Mouse (Mus musculus): ENCODE data around the gene Rps29. TPM values are rescaled to one million over a fixed set of nuclear protein-coding genes. Genes with fewer than 3 reads are reported as not detected.

Gene Rps29
- 2,065 TPM for polyA plus RNA-seq (2017; shearing (Covaris generic))

DNA sequence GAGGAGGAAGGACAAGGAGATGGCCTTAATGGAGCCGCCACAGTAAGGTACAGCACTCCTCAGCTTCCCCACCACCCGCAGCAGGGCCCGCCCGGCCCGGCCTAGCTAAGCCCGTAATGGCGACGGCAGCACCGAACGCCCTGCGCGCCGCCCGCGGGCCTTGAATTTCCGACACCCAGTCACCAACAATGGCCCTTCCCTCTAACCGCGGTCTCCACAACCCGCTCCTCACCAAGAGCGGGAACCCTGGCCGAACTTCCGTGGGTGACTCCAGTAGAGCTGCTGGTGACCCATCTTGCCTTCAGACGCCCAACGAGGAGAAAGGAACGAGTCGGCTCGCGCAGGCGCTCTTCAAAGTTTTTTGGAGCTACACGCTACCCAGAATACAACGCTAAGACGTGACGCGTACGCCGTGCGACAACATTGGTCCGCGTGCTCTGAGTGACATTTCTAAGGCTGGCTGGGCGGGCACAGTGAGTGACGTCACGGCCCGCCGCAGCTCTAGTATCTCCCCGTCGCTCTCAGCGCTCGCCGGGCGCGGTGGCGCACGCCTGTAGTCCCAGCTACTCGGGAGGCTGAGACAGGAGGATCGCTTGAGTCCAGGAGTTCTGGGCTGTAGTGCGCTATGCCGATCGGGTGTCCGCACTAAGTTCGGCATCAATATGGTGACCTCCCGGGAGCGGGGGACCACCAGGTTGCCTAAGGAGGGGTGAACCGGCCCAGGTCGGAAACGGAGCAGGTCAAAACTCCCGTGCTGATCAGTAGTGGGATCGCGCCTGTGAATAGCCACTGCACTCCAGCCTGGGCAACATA, at the start of gene Rps29:
TSS of gene Rps29 (minus strand) at position 422 of the 813 bp plus-strand sequence.

GRCm38 (mm10) chr12:69204052-69204833, 45.3 kb upstream of the Rps29 start, which contains the start of gene Gm49384:
Gm49384 (minus strand) TSS chr12:69204267.

GRCm38 (mm10) chr12:69198164-69198535, 39.2 kb upstream of the Rps29 start, which contains the start of gene Dnaaf2:
Dnaaf2 (minus strand) TSS chr12:69198429.

GRCm38 (mm10) chr12:69196444-69197377, 37.7 kb upstream of the Rps29 start, which contains the start of gene Gm49383:
Gm49383 (minus strand) TSS chr12:69197104.

GRCm38 (mm10) chr12:69183583-69184308, 24.8 kb upstream of the Rps29 start, which contains the start of the genes Rpl36al and Mgat2:
Rpl36al (minus strand) TSS chr12:69184083.
Mgat2 (plus strand) TSS chr12:69184157.

DNA sequence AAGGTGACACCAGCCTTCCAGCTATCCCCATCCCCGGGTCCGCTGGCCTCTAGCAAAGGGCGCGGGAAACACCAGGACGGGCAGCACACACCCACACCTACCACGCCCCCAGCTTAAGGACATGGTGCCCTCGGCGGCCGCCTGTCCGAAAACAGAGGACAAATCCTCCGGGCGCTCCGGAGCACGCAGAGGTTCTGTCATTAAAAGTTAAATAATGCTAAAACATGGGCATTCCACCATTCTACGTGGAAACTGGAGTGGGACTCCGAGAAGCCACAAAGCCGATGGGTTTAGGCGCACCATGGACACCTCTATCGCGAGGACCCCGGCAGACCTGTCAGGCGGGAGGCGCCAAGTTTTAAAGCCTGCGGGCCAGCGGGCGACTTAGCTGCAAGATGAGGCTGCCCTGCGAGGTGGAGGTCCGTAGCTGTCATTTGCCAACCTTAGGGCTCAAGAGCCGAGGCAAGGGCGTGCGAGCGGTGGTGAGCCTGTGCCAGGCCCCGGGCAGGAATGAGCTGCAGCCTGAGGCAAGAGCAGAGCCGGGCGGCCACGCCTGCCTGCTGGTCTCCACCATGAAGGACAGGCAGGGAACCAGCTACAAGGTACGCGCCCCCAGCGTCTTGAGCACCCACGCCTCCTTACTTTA, 9.6 kb upstream of the Rps29 start, which contains the start of gene Lrr1:
TSS of gene Lrr1 (plus strand) at position 354 of the 646 bp plus-strand sequence.

Other genes with a start within 250 kb of the Rps29 start
- not detected for gene Lrr1, start 9.6 kb upstream of the Rps29 start, polyA plus RNA-seq (2017; shearing (Covaris generic))
- 326 TPM for gene Rpl36al, start 24.9 kb upstream of the Rps29 start, polyA plus RNA-seq (2017; shearing (Covaris generic))
- 61.4 TPM for gene Mgat2, start 25.0 kb upstream of the Rps29 start, polyA plus RNA-seq (2017; shearing (Covaris generic))
- 9.1 TPM for gene Gm49383, start 37.9 kb upstream of the Rps29 start, polyA plus RNA-seq (2017; shearing (Covaris generic))
- gene Dnaaf2, start 39.2 kb upstream of the Rps29 start, polyA plus RNA-seq (2017; shearing (Covaris generic)): 3.1 TPM
- 8.9 TPM for gene Gm49384, start 45.1 kb upstream of the Rps29 start, polyA plus RNA-seq (2017; shearing (Covaris generic))
- 3.3 TPM for gene Pole2, start 69.0 kb upstream of the Rps29 start, polyA plus RNA-seq (2017; shearing (Covaris generic))
- gene Klhdc1, start 82.0 kb upstream of the Rps29 start, polyA plus RNA-seq (2017; shearing (Covaris generic)): 18.9 TPM
- 24.6 TPM for gene Klhdc2, start 137.5 kb upstream of the Rps29 start, polyA plus RNA-seq (2017; shearing (Covaris generic))
- gene Nemf, start 198.0 kb upstream of the Rps29 start, polyA plus RNA-seq (2017; shearing (Covaris generic)): 142 TPM
- gene Arf6, start 213.0 kb upstream of the Rps29 start, polyA plus RNA-seq (2017; shearing (Covaris generic)): 389 TPM
- 5.6 TPM for gene Gm9887, start 213.3 kb upstream of the Rps29 start, polyA plus RNA-seq (2017; shearing (Covaris generic))

All from effector memory CD4-positive, alpha-beta T cell, adult 7 months (primary cell).